Mouse (Mus musculus): ENCODE measurements around the gene 1700056E22Rik.

Gene 1700056E22Rik

DNA sequence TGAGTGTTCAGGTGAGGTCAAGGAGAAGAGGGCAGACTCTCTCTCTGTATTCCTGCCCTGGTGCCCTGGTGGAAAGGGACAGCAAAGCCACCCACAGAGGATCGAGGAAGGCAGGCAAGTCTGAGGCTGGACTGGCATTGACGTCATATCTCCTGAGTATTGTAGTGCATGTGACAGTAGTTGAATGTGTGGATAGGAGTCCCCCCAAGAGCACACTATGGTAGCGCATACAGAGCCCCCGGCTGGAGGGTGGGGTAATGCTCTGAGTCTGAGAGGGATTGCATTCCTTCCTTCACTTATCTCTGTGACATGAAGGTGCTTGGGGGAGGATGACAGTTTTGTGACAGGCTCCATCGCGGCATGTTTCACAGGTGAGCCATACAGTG lies 14.4 kb downstream of the 1700056E22Rik start:
- no peak for DNase-seq (ENCODE audit: low read depth, low spot score)

DNA sequence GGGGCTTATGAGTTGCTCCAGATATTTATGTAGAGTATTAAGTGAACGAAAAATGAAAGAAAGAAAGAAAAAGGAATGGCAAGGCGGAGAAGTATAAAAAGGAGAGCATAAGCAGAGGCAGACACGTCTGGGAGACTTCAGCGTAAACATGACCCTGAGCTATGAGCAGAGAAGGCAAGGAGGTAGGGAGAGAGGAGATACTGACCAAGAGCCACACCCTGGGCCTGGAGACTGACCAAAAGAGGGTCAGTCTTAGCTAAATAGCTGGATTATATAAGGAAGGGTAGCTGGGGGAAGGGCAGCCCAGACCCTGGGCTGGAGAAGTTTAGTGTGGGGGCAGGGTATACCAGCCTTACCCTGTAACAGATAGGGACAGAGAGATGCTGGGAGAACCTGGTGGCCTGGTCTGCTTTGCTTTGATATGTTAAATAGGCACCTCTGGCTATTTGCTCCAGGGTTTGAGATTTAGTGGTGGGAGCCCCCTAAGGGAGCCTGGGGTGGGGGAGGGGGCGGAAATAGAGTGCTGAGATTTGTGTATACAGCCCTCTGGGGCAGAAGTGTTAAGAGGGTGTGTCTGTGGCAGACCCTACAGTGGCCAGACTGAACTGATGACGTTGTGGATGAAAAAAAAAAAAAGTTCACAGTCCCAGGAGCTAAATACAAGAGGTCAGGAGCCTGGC lies 14.9 kb downstream of the 1700056E22Rik start:
- DNase-seq (ENCODE audit: low read depth, low spot score): no peak

DNA sequence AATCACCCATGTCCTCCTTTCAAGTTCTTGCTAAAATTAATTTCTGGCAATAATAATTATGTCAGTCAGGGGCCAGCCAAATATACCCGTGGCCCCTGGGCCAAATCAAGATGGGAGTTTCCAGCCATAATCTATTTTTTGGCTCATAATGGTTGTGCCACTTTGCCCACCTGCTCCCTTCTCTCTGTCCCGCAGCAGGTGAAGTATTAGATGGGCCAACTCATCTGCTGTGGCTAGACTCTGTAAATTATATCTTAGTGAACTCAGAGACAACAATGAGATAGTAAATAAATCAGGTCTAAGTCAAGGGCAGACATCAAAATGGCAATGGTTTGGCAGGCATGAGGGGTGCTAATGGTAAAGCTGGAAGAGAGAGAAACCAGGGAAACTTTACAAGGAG lies 16.5 kb downstream of the 1700056E22Rik start:
- no peak for DNase-seq (ENCODE audit: low read depth, low spot score)

GRCm38 (mm10) chr1:184015995-184016730 lies 17.9 kb downstream of the 1700056E22Rik start:
- DNase-seq (ENCODE audit: low read depth, low spot score): no peak

DNA sequence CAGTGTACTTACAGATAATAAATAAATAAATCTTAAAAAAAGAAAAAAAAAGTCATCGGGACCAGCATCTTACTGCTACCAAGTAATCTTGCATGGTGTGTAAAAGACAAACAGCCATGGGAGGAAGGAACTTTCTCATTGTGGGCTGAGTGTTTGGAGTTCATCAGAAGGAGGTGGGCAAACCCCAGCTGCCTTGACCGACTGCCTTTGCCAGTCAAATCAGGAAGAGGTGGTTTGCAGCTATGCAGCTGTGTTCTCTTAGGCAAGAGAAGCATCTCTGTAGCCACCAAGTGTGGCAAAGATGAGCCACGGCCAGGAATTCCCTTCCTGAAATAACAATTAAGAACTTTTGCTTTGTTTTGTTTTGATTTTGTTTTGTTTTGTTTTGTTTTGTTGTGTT lies 20.0 kb downstream of the 1700056E22Rik start:
- DNase-seq (ENCODE audit: low read depth, low spot score): no peak

DNA sequence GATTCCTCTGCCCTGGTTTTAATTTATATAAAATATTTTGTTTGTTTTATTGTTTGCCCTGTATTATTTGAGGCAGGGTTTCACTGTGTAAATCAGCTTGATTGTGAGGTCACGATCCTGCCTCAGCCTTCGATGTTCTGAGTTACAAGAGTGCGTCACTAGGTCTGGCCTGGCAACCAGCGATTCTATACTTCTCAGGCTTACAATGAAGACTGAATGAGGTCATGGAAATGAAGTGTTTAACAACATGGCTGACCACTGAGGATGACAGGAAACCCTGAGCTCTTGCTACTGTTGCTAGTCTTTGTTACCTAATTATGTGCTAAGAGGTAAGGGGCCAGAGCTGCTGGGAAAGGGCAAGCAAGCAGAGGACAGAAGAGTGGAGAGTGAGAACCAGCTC lies 21.0 kb downstream of the 1700056E22Rik start, which contains the start of gene Dusp10:
TSS of gene Dusp10 (plus strand) at position 197 of the 400 bp plus-strand sequence.
- DNase-seq (ENCODE audit: low read depth, low spot score): no peak

DNA sequence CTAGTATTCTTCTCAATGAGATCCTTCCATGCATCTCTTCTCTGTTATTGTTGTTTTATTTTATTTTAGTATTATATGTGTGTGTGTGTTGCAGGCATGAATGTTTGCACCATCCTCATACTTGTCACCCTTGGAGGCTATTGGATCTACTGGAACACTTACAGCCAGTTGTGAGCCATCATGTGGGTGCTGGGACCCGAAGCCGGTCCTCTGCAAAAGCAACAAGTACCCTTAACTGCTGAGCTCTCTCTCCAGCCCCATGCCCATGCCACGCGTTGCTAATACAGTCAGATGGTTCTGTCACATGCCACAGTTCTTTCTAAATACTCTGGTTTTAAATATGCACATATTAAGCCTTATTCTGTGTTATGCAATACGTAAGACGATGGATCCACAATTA lies 22.8 kb downstream of the 1700056E22Rik start:
- no peak for DNase-seq (ENCODE audit: low read depth, low spot score)

GRCm38 (mm10) chr1:184006086-184006485 lies 28.0 kb downstream of the 1700056E22Rik start:
- DNase-seq (ENCODE audit: low read depth, low spot score): no peak

DNA sequence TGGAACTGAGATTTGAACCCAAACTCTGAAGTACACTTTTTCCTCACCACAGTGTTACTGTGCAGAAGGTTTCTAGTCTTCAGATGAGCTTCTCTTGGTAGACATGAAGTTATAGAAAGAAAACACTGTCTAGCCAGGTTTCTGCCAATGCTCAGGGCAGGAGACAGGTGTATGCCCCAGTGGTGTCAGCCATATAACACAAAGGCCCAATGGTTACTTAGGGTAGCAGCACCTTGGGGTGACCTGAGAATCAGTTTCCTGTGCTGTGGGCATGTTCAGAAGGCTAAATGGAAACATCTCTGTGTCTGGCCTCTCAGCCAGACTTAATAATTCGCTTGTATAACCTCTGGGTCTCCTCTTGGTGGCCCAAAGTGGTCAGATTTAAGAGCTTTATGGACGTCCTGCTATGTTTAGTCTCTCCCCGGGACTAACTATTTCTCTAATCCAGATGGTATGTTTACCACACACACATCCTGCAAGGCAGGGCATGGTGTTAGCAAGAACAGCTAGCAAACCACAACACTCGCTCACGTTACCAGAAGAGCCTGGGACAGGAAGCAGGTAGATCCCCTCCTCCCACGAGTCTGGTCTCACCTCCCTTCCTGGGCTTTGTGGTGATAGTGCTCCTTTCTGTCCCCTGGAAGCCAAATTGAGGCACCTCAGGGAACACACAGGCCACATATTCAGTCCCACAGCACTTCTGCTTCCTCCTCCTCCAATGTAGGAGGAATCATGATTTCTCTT lies 28.6 kb downstream of the 1700056E22Rik start:
- DNase-seq (ENCODE audit: low read depth, low spot score): no peak

DNA sequence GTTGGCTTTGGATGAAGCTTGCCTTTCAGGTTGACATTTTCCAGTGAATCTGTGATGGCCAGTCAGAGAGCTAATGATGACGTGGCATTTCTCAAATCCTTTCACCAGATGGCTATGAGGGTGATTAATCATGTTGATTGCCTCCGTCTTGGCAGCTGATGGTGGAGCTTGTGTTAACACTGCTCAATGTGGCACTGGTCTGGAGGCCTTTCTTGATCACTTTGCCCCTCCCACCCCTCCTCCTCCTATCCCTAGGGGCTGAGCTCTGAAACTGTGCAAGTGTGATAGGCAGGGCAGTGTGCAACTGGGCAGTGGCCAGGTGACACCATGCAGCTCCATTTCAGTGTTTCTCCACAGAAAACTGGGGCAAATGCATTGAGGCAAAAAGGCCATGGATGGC lies 29.8 kb downstream of the 1700056E22Rik start:
- no peak for DNase-seq (ENCODE audit: low read depth, low spot score)

DNA sequence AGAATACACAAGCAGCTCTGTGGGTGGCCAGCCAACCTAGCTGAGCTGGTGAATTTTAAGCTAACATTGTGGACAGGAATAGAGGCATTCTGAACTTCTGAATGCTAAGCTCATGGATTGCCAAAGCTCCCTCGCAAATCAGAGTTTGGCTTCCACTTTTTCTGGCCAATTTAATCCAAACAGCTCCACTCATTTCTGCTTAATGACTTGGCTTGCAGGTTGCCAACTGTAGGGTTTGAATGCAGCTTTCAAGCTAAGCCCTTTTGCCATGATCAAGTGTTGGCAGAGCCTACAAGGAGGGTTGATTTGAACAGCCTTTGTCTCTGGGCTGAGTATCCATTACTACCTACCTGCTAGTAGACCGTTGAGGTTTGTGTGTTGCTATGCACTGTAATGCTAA lies 31.6 kb downstream of the 1700056E22Rik start:
- no peak for DNase-seq (ENCODE audit: low read depth, low spot score)

GRCm38 (mm10) chr1:183997207-183997606 lies 36.9 kb downstream of the 1700056E22Rik start:
- no peak for DNase-seq (ENCODE audit: low read depth, low spot score)

DNA sequence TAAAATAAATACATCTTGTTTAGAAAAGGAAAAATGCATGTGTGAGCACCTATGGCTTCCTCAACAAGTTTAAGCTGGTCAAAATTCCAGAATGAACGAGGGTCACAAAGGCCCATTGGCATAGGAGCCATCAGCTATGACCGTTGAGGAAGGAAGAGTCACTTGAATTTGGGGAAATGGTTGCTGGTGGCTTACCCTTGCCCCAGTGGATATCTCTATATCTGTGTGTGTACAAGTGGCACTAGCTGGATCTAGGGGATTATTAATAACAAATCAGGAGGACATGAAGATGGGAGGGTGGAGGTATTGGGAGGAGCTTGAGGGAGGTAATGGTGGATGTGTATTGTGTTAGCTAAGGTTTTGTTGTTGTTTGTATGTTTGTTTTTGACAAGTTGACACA lies 42.2 kb downstream of the 1700056E22Rik start:
- DNase-seq (ENCODE audit: low read depth, low spot score): no peak

GRCm38 (mm10) chr1:183987711-183988245 lies 46.3 kb downstream of the 1700056E22Rik start:
- DNase-seq (ENCODE audit: low read depth, low spot score): no peak
